Mouse (Mus musculus): ENCODE measurements around the gene Fam83g. TPM values are rescaled to one million over a fixed set of nuclear protein-coding genes. Genes with fewer than 3 reads are reported as not detected.

The Fam83g gene
- total RNA-seq, 2 experiments from 2014 or later, result not detected

GRCm38 (mm10) chr11:61650470-61651265 lies 33.2 kb upstream of the Fam83g start:
- no peak for ATAC-seq (replicated peaks; ENCODE audit: poor library complexity, severe bottlenecking)

- ATAC-seq (replicated peaks; ENCODE audit: poor library complexity, severe bottlenecking), result no peak
Observed at GRCm38 (mm10) chr11:61652216-61652615, 31.7 kb upstream of the Fam83g start.

- ATAC-seq (replicated peaks; ENCODE audit: poor library complexity, severe bottlenecking), result peak; percentile 79
Observed at GRCm38 (mm10) chr11:61652686-61653447, 31.0 kb upstream of the Fam83g start, which contains the start of gene Grap. TSS of gene Grap (plus strand) at chr11:61653265.

- no peak for ATAC-seq (replicated peaks; ENCODE audit: poor library complexity, severe bottlenecking)
Observed at GRCm38 (mm10) chr11:61653568-61653967, 30.3 kb upstream of the Fam83g start.

- no peak for ATAC-seq (replicated peaks; ENCODE audit: poor library complexity, severe bottlenecking)
Observed at GRCm38 (mm10) chr11:61654786-61655311, 29.0 kb upstream of the Fam83g start.

GRCm38 (mm10) chr11:61655649-61656048 lies 28.2 kb upstream of the Fam83g start:
- no peak for ATAC-seq (replicated peaks; ENCODE audit: poor library complexity, severe bottlenecking)

- no peak for ATAC-seq (replicated peaks; ENCODE audit: poor library complexity, severe bottlenecking)
Observed at GRCm38 (mm10) chr11:61656148-61656850, 27.6 kb upstream of the Fam83g start.

- ATAC-seq (replicated peaks; ENCODE audit: poor library complexity, severe bottlenecking), result no peak
Observed at GRCm38 (mm10) chr11:61657432-61657831, 26.5 kb upstream of the Fam83g start.

- no peak for ATAC-seq (replicated peaks; ENCODE audit: poor library complexity, severe bottlenecking)
Observed at GRCm38 (mm10) chr11:61658360-61658922, 25.4 kb upstream of the Fam83g start.

- no peak; the same call in 1 of the 2 replicates for ATAC-seq (replicated peaks; ENCODE audit: poor library complexity, severe bottlenecking)
Observed at GRCm38 (mm10) chr11:61659011-61659858, 24.7 kb upstream of the Fam83g start.

- ATAC-seq (replicated peaks; ENCODE audit: poor library complexity, severe bottlenecking), result no peak
Observed at GRCm38 (mm10) chr11:61660001-61660400, 23.9 kb upstream of the Fam83g start.

- ATAC-seq (replicated peaks; ENCODE audit: poor library complexity, severe bottlenecking), result peak; percentile 32; the same call in 1 of the 2 replicates
Observed at GRCm38 (mm10) chr11:61660806-61661392, 23.0 kb upstream of the Fam83g start.

- ATAC-seq (replicated peaks; ENCODE audit: poor library complexity, severe bottlenecking), result no peak
Observed at GRCm38 (mm10) chr11:61662189-61662588, 21.7 kb upstream of the Fam83g start.

GRCm38 (mm10) chr11:61665401-61665800 lies 18.5 kb upstream of the Fam83g start:
- no peak for ATAC-seq (replicated peaks; ENCODE audit: poor library complexity, severe bottlenecking)

- ATAC-seq (replicated peaks; ENCODE audit: poor library complexity, severe bottlenecking), result peak; percentile 61
Observed at GRCm38 (mm10) chr11:61665991-61666799, 17.7 kb upstream of the Fam83g start.

GRCm38 (mm10) chr11:61667248-61667647 lies 16.6 kb upstream of the Fam83g start:
- ATAC-seq (replicated peaks; ENCODE audit: poor library complexity, severe bottlenecking), result no peak

- no peak for ATAC-seq (replicated peaks; ENCODE audit: poor library complexity, severe bottlenecking)
Observed at GRCm38 (mm10) chr11:61667782-61668181, 16.1 kb upstream of the Fam83g start.
